Mouse (Mus musculus) T-helper 17 cell (primary cell): ENCODE results near the gene Cbx8.

Experiments used
- in situ Hi-C, 2 experiments: fragments of 300-600 bp; cut with MboI, MseI; formaldehyde crosslinking; loops; 1 replicate in 1 of 2; 2 replicates in 1 of 2; pipeline ENCODE4 v1.15.1; 2025; ENCODE audit warnings: high pct_unique_total_duplicates in 2 of 2

Gene Cbx8

DNA sequence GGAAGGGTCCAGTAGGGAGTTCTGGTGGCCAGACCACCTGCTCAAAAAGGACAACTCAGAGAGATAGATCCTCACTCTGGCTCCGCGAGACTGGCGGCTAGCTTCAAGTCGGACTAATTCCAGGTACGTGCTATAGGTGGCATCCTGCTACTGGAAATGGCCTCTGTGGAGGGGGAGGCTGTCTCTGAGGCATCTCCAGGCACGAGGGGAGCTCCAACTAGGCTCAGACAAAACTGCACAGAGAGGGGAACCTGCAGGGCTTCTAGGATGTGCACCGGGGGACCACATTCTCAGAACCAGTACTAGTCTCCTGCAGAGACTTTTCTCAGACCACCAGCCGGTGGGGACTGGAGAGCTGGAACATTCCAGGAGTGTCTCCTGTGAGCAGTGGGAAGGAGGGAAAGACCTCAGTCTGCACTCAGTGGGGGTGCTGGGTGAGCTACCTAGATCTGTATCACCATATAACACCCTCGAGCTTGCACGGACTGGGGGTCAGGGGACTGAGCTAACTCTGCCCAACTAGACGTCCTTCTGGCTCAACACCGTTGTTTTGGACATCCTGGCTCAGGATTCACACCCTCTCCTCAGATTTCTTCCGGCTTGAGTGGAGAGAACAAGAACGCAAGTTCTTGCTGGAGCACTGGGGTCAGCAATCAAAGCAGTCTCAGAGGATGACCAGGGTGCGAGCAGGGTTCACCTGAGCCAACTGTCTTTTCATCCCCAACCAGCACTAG is 11.3 kb upstream of the Cbx8 start:
- in situ Hi-C loops = loop anchor here in 1 of 2 experiments (5.0 kb wide), 1 partner anchor 35 kb away; the partner anchor contains the start of gene Cbx4

- in situ Hi-C loops = loop anchor here in 1 of 2 experiments (5.0 kb wide), 1 partner anchor 36 kb away; the partner anchor contains the start of gene Cbx4
These were observed 10.7 kb upstream of the Cbx8 start for GRCm38 (mm10) chr11:119051426-119051825.

- in situ Hi-C loops = loop anchor here in 1 of 2 experiments (5.0 kb wide), 1 partner anchor 37 kb away; the partner anchor contains the start of gene Cbx4
These were observed 9.6 kb upstream of the Cbx8 start for GRCm38 (mm10) chr11:119050361-119050760.

DNA sequence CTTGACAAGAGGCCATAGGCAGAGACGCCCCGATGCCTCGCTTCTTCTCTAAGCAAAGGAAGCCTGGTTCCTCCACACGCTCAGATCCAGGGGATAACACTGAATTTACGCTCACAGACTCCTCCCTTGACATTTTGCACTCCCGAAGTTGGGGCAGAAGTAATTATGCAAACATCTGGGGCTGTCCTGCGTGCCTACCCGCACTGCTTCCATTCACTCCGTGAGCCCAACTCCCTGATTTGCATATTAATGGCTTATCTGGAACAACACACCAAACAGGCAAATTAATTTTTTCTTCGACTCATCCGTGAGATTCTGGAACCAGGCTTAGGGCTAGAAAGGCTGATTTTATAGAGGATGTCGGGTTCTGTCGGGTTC is 7.4 kb upstream of the Cbx8 start:
- in situ Hi-C loops = no loop called here

DNA sequence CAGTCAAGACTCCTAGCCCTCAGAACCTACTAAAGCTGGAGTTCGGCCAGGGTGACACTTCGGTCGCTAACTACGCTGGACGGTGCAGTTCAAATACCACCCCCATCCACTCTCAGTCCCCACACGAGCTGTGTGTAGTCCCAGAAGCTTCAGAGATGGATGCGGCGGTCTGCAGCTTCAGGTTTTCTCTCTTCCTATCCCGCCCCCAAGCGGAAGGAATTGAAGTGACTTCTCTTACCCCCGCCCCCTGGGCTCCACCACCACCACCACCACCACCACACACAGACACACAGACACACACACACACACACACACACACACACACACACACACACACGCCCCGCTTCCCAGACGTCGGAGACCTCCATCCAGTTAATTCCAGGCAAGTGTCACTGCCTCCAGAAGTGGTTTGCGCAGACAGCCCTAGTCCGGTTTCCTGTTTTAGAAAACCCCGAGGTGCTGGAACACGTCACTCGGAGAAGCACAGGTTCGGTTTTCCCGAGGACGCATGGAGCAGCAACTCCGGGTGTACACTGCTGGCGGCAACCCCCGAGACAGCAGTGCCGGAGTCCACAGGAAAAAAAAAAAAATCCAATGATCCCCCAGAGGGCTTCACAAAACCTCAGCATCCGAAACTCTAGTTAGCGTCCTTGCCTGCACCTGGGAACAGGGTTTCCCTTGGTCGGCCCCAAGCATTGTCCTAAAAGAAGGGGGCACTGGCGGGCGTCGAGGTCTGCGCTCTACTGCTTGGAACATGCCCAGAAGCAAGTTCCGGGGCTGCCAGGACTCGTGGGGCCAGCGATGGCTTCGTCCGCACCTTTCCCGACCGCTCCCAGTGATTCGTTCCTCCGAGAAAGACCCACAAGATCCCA is 6.7 kb upstream of the Cbx8 start:
- in situ Hi-C loops = no loop called here

GRCm38 (mm10) chr11:119046601-119047245 is 6.0 kb upstream of the Cbx8 start:
- in situ Hi-C loops = no loop called here

- in situ Hi-C loops = no loop called here
These were observed 4.0 kb upstream of the Cbx8 start for GRCm38 (mm10) chr11:119044551-119045337.

DNA sequence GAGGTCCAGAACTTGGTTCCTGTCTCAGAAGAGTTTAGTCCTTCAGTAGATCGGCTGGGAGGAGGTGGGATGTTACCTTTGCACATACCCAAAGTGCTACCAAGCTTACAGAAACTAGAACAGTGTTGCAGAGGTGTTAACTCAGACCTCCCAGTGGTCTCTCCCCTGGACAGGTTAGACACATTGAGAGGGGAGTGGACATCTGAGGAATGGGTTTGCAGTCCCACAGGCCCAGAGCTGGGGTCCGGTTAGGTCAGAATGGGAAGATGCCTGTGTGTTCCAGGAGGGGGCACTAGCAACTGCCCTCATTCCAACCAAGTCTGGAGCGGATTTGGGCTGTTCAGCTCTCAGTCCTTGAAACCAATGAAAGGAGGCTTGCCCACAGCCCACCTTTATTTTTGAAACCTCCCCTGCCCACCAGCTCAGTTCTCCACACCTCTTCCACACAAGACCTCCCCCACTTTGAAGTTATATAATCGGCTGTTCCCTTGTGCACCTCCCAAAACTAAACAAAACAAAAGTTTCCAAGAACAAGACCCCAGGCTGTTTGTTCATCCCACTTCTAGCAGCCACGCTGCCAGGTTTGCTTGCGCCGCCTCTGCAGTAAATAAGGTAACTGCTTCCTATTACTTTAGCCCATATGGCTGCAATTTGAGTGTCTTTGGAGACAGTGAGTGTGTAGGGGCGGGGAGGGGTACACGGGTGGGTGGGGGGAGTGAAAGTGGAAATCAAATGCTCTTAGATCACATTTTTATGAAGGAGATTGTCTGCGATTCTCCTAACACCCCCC is 3.2 kb upstream of the Cbx8 start:
- in situ Hi-C loops = no loop called here

DNA sequence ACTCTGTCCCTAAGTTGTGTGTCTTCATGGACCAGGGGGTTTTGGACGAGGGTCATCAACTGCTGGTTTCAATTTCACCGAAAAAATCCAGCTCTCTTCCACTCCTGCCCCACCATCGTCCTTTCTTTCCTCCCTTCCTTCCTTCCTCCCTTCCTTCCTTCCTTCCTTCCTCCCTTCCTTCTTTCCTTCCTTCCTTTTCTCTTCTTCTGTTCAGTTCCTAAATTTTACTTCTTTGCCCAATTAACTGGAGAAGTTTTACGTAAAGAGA is 2.4 kb upstream of the Cbx8 start:
- in situ Hi-C loops = no loop called here

- in situ Hi-C loops = no loop called here
These were observed 1.9 kb upstream of the Cbx8 start for GRCm38 (mm10) chr11:119042466-119043272.

- in situ Hi-C loops = no loop called here
These were observed 1.1 kb upstream of the Cbx8 start for GRCm38 (mm10) chr11:119041750-119042465.

DNA sequence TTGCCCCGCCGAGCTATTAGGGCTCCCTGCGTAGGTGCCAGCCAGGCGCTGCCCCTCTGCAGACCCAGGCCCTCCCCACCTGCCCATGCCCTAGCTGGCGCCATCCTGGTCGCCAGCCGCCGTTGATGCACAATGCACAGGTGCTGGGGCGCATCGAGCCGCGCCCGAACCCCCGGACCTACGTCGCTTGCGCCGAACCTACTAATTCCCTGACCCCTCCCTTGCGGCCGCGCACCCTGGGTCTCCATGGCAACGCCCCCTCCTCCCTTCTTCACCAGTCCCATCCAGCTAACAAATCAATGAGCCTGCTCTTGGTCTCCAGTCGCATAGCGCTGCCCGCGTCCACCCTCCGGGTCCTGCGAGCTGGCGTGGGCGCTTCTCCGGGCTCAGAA is 552 bp upstream of the Cbx8 start:
- in situ Hi-C loops = no loop called here

GRCm38 (mm10) chr11:119039732-119040512 is 847 bp downstream of the Cbx8 start:
- in situ Hi-C loops = no loop called here

DNA sequence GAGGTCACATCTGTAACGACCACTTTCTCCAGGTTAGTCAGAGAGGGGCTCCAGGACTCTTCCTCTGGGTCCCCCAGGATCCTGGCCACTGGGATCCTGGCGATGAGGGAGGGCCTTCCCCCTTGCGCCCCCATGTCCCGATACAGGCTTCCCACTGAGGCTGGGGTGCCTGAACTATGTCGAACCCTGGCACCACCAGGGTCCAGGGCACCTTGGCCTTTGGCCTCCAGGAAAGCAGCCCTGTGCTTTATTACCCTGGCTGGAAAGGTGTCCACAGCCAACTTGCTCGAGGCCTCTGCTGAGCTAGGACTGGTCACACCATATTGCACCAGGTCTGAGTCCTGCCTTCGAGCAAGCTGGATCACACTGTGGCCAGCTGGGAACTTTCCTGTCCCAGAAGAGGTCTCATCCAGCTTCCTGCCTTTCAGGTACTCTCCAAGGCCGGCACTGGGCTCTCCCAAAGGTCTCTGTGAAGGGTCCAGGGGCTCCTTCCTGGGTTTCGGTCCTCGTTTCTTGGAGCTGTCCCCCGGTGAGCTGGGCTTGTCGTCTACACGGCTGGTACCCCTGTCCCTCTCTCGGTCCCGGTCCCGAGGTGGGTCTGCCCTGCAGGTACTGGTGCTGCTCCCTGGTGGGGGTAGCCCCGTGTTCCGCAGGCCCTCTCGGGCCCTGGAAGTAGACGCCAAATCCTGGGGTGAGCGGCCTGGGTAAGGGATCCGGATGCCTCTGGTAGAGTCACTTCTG is 1.9 kb downstream of the Cbx8 start:
- in situ Hi-C loops = no loop called here

DNA sequence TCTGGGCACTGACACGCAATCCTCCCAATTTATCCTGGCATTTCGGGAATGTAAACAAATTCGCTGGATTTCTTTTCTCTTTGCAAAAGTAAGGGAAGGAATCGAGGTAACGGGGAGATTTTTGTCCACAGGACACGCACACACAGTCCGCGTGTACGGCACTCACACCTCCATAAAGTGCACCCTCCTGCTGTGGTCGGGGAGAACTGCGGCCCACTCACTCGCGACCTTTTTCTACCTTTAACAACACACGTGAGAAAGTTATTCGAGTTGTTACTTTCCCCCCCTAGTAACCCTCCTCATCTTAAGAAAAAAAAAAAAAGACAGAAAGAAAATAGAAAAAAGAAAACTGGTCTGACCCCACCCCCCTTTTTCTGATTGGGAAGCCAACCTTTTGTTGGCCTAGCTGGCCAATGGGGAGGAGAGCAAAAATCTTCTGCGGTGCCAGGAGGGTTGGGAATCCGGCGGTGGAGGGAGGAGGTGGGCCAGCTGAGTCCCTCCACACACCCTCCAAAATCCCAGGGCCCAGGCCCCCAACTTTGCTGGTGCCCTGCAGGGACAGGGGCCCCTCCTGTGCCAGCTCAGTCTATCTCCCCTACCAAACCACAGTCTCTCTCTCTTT is 2.9 kb downstream of the Cbx8 start:
- in situ Hi-C loops = no loop called here

GRCm38 (mm10) chr11:119036934-119037779 is 3.6 kb downstream of the Cbx8 start:
- in situ Hi-C loops = no loop called here
